Mouse (Mus musculus): ENCODE results near the gene Gstm3.
"Not testable (repeated sequence)": the region's sequence is repeated elsewhere in the genome, so short reads cannot be mapped to it uniquely, and the experiment has no call there.

Gstm3 gene

DNA sequence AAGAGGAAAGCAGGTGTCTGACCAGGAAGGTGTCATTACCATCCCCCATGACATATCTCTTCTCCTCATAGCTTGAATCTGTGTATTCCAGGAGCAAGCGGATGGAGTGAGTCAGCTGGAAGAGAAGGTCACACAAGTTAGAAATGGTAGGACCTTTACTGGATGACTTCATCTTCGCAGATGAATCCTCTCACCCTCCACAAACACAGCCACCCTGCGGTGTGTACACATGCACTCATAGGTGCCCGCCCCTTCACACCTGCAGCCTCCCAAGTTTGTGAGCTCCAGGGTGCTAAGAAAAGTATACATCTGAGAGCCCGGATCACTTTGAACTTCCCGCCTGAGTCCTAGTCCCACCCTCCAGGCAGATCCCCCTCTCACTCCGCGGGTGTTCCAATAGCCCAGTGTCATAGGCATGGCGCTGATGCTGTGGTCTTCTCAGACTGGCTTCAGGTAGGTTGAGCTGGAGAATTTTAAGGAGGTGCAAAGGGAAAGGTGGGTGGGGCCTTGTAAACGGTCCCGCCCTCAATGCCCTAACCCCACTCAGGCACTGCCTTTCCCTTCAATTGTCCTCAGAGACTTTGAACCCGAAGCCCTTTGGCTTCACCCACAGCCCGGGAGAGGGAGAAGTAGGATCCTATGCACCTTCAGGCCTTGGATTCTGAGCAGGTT is at the start of gene Gstm3:
Gene Gstm3 (minus strand): TSS at position 560 of the 672 bp plus-strand sequence.
- DNase-seq: no peak

- no peak for DNase-seq
These were observed 49.2 kb upstream of the Gstm3 start for GRCm38 (mm10) chr3:108018190-108018820.

DNA sequence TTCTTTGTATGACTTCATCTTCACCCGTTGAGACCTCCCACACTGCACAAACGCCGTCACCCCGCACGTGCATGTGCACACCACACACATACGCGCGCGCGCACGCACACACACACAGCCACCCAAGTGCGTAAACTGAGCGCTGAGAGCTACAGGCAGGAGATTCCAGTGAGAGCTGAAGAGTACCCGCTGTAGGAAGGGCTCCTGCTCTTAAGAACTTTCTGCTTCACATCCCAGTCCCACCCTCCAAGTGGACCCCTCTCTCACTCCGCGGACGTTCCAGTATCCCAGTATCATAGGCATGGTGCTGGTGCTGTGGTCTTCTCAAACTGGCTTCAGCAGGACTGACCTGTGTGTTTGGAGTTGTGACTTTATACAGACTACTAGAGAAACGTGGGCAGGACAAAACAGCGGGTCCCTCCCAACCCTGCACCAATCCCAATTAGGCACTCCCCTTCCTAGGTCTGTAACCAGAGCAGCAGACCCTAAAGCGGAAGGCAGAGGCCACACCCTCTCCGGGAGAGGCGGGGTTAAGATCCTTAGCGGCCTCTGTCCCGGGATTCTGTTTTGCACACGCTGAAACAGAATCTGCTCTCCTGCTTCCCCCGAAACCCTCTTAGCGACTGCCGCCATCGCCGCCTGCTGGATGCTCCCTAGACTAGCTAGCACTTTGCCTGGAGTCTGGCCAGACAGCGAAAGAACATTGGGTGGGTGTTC is 48.5 kb upstream of the Gstm3 start, which contains the start of gene Gstm1:
Gene Gstm1 (minus strand): TSS at position 501 of the 717 bp plus-strand sequence.
- DNase-seq: peak; percentile 99

GRCm38 (mm10) chr3:108016468-108016867 is 47.4 kb upstream of the Gstm3 start:
- not testable (repeated sequence) for DNase-seq

DNA sequence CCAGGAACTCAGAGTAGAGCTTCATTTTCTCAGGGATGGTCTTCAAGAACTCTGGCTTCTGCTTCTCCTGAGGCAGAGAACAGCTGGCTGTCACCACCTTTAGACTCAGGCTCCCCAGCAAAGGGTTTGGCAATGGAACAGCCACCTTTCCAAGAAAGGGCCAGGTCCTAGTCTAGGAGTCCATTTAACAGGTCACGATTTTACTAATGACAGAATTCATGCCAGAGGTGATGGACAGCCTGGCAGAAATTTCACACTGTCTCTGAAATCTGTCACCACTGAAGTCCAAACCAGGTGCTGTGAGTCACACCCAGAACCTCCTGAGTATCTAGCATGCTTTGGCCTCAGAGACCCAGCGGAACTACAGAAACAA is 45.9 kb upstream of the Gstm3 start:
- DNase-seq: peak; percentile 59

GRCm38 (mm10) chr3:108014098-108014973 is 45.3 kb upstream of the Gstm3 start:
- no peak for DNase-seq

- peak; percentile 86 for DNase-seq
These were observed 44.3 kb upstream of the Gstm3 start for GRCm38 (mm10) chr3:108013331-108013871.

DNA sequence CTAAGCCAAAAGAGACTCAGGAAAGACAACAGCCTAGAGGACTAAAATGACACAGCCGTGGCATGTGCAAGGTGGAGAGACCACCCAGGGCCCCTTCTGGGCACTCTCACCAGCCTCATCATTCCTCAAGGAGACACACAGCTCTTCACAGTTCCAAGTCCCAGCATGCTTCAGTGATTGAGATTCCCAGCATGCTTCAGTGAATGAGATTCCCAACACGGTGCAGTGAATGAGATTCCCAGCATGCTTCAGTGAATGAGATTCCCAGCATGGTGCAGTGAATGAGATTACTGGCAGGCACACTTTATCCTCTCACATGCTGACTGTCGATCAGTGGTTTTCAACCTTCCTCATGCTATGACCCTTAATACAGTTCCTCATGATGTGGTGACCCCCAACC is 42.5 kb upstream of the Gstm3 start:
- no peak for DNase-seq

- no peak for DNase-seq
These were observed 41.2 kb upstream of the Gstm3 start for GRCm38 (mm10) chr3:108010286-108010685.

DNA sequence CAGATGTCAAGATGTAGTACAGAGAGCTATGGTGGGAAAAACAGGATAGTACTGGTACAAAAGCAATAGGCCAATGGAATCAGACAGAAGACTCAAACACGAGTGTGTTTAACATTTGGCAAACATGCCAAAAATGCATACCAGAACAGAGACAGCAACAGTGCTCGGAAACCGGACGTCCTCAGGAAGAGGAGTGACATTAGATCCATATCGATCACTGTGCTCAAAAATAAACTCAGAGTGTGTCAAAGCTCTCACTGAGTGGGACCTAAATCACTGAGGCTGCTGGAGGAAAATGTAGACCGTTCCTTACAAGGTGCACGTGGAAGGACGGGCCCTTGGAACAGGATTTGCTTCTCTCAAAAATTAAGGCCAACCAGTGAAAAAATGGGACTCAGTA is 32.9 kb upstream of the Gstm3 start:
- DNase-seq: peak; percentile 36

GRCm38 (mm10) chr3:107999491-107999890 is 30.4 kb upstream of the Gstm3 start:
- DNase-seq: no peak

DNA sequence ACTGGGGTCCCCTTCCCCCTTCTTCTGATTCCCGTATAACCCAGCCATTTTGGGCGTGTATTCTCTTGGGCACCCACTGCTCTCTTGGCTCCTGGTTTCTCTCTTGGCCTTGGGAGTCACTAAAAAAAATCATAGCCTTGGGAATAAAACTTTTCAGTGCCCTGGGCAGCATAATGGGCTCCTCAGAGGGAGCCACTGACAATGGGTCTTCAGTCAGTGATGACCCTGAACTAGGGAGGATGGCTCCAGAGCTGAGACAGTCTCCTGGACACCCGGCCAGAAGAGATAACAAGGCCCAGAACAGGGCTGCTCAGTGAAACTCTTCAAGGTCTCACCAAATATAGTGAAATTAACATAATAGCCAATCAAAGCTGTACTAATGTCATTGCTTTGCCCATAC is 29.5 kb upstream of the Gstm3 start:
- no peak for DNase-seq

- DNase-seq: no peak
These were observed 27.5 kb upstream of the Gstm3 start for GRCm38 (mm10) chr3:107996576-107996975.

- DNase-seq: not testable (repeated sequence)
These were observed 26.9 kb upstream of the Gstm3 start for GRCm38 (mm10) chr3:107995974-107996373.

DNA sequence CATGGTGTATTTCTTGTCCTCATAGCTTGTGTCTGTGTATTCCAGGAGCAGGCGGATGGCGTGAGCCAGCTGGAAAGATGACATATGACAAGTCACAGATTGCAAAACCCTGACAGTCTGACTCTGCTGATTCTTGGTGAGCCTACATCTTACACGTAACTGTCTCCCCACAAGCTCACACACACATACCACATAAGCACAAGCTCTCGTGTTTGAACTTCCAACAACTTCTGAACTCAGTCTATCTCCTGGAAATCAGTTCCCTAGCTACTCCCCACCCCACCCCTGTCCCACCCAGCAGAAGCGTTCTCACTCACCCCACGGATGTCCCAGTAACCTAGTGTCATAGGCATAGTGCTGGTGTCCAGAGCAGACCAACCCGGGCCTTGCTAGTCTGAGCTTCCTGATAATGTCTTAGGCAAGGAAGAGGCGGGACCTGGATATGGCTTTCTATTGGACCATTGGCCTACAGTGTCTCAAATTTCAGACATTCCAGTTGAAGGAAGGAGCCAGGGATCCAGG is 17.0 kb upstream of the Gstm3 start, which contains the start of gene Gstm2:
Gene Gstm2 (minus strand): TSS at position 413 of the 522 bp plus-strand sequence.
- peak; percentile 76 for DNase-seq

DNA sequence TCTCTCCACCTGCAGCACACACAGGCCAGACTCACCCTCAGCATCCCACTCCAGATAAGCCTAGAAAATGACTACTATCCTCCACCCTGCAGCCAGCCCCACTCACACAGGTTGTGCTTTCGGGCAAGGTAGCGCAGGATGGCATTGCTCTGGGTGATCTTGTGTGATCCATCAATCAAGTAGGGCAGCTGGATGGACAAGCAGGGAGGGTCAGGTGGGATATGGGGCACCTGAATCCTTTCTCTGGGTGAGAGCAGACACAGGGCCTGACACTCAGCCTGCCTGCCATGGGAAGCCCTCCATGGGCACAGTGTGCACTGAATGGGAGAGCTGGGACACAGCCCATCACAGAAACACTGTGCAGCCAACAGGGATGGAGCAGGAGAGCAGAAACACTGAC is 16.1 kb upstream of the Gstm3 start:
- not testable (repeated sequence) for DNase-seq

DNA sequence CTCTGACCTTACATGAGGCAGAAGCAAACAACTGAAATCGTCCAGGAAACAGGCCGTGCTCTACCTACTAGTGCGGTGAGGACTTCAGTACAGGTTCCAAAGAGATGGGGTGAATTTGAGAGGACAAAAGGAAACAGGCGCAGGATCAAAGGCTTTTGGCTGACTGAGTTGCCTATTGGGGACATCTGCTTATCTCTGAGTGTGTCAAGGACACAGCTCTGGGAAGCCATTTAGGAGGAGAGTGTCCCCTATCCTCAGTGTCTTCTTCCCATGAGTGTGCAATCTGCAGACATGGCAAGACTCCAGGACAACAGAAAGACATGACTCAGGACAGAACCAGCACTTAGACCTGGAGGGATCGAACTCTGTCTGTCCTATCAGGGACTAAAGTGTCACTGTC is 15.4 kb upstream of the Gstm3 start:
- DNase-seq: no peak

DNA sequence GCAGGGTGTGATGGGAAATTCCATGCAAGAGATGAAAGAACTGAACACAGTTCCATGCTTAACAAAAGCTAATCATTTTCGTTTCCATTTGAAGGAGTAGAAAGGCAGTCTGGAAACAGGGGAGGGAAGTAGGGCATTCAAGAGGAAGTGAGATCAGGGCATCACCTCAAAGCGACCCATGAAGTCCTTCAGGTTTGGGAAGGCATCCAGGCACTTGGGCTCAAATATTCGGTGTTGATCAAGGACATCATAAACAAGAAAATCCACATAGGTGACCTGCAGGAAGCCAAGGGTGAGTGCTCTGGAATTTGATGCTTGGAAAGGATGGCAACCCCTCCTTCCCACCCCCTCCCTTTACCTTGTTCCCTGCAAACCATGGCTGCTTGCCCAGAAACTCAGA is 14.7 kb upstream of the Gstm3 start:
- peak; percentile 21 for DNase-seq

DNA sequence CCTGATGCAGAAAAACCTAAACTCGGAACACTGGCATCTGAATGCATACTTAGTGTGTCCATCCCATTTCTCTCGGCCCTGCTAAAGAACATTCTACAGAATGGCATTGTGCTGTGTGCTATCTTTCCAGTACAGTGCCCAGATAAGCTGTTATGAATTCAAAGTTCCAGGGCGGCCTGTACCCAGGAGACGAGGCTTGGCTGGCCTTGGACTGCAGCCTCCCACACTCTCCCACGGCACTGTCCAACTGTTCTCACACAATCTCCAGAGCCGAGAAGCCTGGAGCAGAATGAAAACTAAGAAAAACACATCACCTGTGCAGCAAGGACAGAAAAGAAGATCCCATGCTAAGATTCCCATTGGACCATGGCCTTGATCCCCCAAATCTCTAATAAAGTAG is 13.6 kb upstream of the Gstm3 start:
- DNase-seq: no peak

- DNase-seq: no peak
These were observed 12.2 kb upstream of the Gstm3 start for GRCm38 (mm10) chr3:107981261-107981660.

GRCm38 (mm10) chr3:107977691-107978090 is 8.6 kb upstream of the Gstm3 start:
- no peak for DNase-seq

- no peak for DNase-seq
These were observed 5.2 kb upstream of the Gstm3 start for GRCm38 (mm10) chr3:107974237-107974636.

Data from kidney, adult 9 months (tissue).